Mouse (Mus musculus) liver, embryonic 16.5 days (tissue): ENCODE data around the gene Scd3. TPM values are rescaled to one million over a fixed set of nuclear protein-coding genes. Genes with fewer than 3 reads are reported as not detected.
"Not testable (repeated sequence)": the region's sequence is repeated elsewhere in the genome, so short reads cannot be mapped to it uniquely, and the experiment has no call there.

Experiments
- ATAC-seq: fragments of 200-750 bp; cut with Nextera tagmentation; 2 replicates; pipeline ENCODE4 v1.8.0; 2017; ENCODE audit warnings: low read depth, mild to moderate bottlenecking, moderate number of reproducible peaks, moderate library complexity
- H3K27ac ChIP-seq: fragments of 300-500 bp; sonication (generic); 2 replicates; pipeline ENCODE4 v1.5.1; 2014; ENCODE audit warnings: mild to moderate bottlenecking, low read length
- H3K27me3 ChIP-seq: fragments of 300-500 bp; sonication (generic); 2 replicates; pipeline ENCODE4 v1.6.1; 2014; ENCODE audit warnings: low read depth, low read length, mixed read lengths; ENCODE audit not compliant: control insufficient read depth, insufficient read depth
- H3K36me3 ChIP-seq: fragments of 300-500 bp; sonication (generic); 2 replicates; pipeline ENCODE4 v1.6.1; 2014; ENCODE audit warnings: mild to moderate bottlenecking; ENCODE audit not compliant: control insufficient read depth, insufficient read depth
- H3K4me1 ChIP-seq: fragments of 300-500 bp; sonication (generic); 2 replicates; pipeline ENCODE4 v1.6.1; 2014; ENCODE audit warnings: low read depth, low read length, mixed read lengths; ENCODE audit not compliant: control insufficient read depth
- H3K4me2 ChIP-seq: fragments of 300-500 bp; sonication (generic); 2 replicates; pipeline ENCODE4 v1.6.1; 2014; ENCODE audit warnings: low read depth, low read length, mixed read lengths
- H3K4me3 ChIP-seq: fragments of 300-500 bp; sonication (generic); 2 replicates; pipeline ENCODE4 v1.5.1; 2014; ENCODE audit warnings: low read depth, mild to moderate bottlenecking, low read length
- H3K9ac ChIP-seq: fragments of 300-500 bp; sonication (generic); 2 replicates; pipeline ENCODE4 v1.6.1; 2014; ENCODE audit warnings: low read depth, low read length
- H3K9me3 ChIP-seq: fragments of 300-500 bp; sonication (generic); replicated peaks from 2 replicates; pipeline ENCODE4 v1.6.1; 2016; ENCODE audit warnings: low read length; ENCODE audit not compliant: control insufficient read depth
- WGBS: fragments of 180-500 bp; shearing (Covaris S2); extraction: QIAGEN DNeasy Blood & Tissue Kit; methylation state at CpG from one replicate; pipeline ENCODE4 v1.1.7; 2014; ENCODE audit not compliant: insufficient replicate concordance; 5-methylcytosine and 5-hydroxymethylcytosine counted together
- polyA plus RNA-seq: library from polyadenylated mRNA; unstranded; fragments of >200 nt; fragmentation: Nextera tagmentation; extraction: Ambion mirVana; gene quantifications from 2 replicates; pipeline ENCODE4 v1.2.1, GENCODE M21; 2015

Gene Scd3
- polyA plus RNA-seq, 1 experiment from 2014 or later, result not detected

- H3K4me2 ChIP-seq, result peak overlapping the region; percentile 83
- H3K4me3 ChIP-seq, result peak overlapping the region; percentile 60
- no peaks in the 10 kb centered on the region for H3K9me3 ChIP-seq
- peak overlapping the region; percentile 65 for H3K9ac ChIP-seq
- ATAC-seq, result no peak; the same call in 1 of the 2 replicates
- H3K4me1 ChIP-seq, result peaks cover 34% of the 10 kb centered on the region
- H3K27me3 ChIP-seq, result no peaks in the 10 kb centered on the region
- H3K36me3 ChIP-seq, result no peaks in the 10 kb centered on the region
- WGBS, result 2% methylated on average over 25 of the region's 25 CpGs
- H3K27ac ChIP-seq, result peak overlapping the region; percentile 87
Observed at GRCm38 (mm10) chr19:44247281-44248080, 44.4 kb downstream of the Scd3 start.

- Histone ChIP-seq H3K9me3 (no peaks in the 10 kb centered on the region), H3K27me3 (no peaks in the 10 kb centered on the region), H3K27ac (peak overlapping the region; percentile 87), H3K4me1 (peaks cover 34% of the 10 kb centered on the region), H3K36me3 (no peaks in the 10 kb centered on the region), H3K9ac (peak overlapping the region; percentile 65), H3K4me3 (peak overlapping the region; percentile 60), H3K4me2 (peak overlapping the region; percentile 83)
- 2% methylated on average over 36 of the region's 36 CpGs for WGBS
- ATAC-seq, result peak; percentile 97
Observed at GRCm38 (mm10) chr19:44248081-44248853, 45.2 kb downstream of the Scd3 start.

GRCm38 (mm10) chr19:44248854-44249351 lies 45.8 kb downstream of the Scd3 start:
- Histone ChIP-seq H3K27ac (peak overlapping the region; percentile 78), H3K4me3 (no peak overlapping the region), H3K9ac (peak overlapping the region; percentile 6; the same call in 1 of the 2 replicates), H3K9me3 (no peaks in the 10 kb centered on the region), H3K27me3 (no peaks in the 10 kb centered on the region), H3K4me1 (peaks cover 34% of the 10 kb centered on the region), H3K4me2 (peak overlapping the region; percentile 83), H3K36me3 (no peaks in the 10 kb centered on the region)
- 72% methylated on average over 11 of the region's 11 CpGs for WGBS
- no peak for ATAC-seq

GRCm38 (mm10) chr19:44251138-44251537 lies 48.1 kb downstream of the Scd3 start:
- not testable (repeated sequence) for H3K27me3 ChIP-seq, ATAC-seq, H3K9me3 ChIP-seq, H3K4me2 ChIP-seq, H3K9ac ChIP-seq, H3K27ac ChIP-seq, H3K36me3 ChIP-seq, H3K4me3 ChIP-seq
- H3K4me1 ChIP-seq, result peaks cover 31% of the 10 kb centered on the region
- 84% methylated on average over 6 of the region's 6 CpGs for WGBS

- Histone ChIP-seq H3K9me3 (no peaks in the 10 kb centered on the region), H3K36me3 (no peaks in the 10 kb centered on the region), H3K4me3 (no peak overlapping the region), H3K4me1 (peaks cover 22% of the 10 kb centered on the region), H3K27ac (no peak overlapping the region), H3K4me2 (no peak overlapping the region), H3K9ac (no peak overlapping the region), H3K27me3 (no peaks in the 10 kb centered on the region)
- 41% methylated on average over 12 of the region's 12 CpGs for WGBS
- no peak for ATAC-seq
Observed at GRCm38 (mm10) chr19:44251936-44252558, 49.0 kb downstream of the Scd3 start.

GRCm38 (mm10) chr19:44254106-44254505 lies 51.0 kb downstream of the Scd3 start:
- not testable (repeated sequence) for ATAC-seq

GRCm38 (mm10) chr19:44257377-44257966 lies 54.4 kb downstream of the Scd3 start:
- no peak overlapping the region for H3K9ac ChIP-seq
- ATAC-seq, result no peak
- WGBS, result 57% methylated on average over 13 of the region's 13 CpGs
- H3K4me1 ChIP-seq, result no peaks in the 10 kb centered on the region; the same call in 1 of the 2 replicates
- H3K36me3 ChIP-seq, result no peaks in the 10 kb centered on the region
- H3K27me3 ChIP-seq, result no peaks in the 10 kb centered on the region
- no peak overlapping the region for H3K4me3 ChIP-seq
- H3K27ac ChIP-seq, result no peak overlapping the region
- no peaks in the 10 kb centered on the region for H3K9me3 ChIP-seq
- H3K4me2 ChIP-seq, result no peak overlapping the region

More at GRCm38 (mm10) chr19:44254106-44254505, 51.0 kb downstream of the Scd3 start:
- H3K36me3 ChIP-seq, H3K9me3 ChIP-seq, H3K4me2 ChIP-seq, H3K27ac ChIP-seq, H3K4me1 ChIP-seq, H3K9ac ChIP-seq, H3K4me3 ChIP-seq, H3K27me3 ChIP-seq: not testable (repeated sequence)
- WGBS, result 74% methylated on average over 4 of the region's 4 CpGs

- Histone ChIP-seq H3K9me3 (no peaks in the 10 kb centered on the region), H3K4me1 (peaks cover 5% of the 10 kb centered on the region), H3K27ac (no peak overlapping the region), H3K36me3 (no peaks in the 10 kb centered on the region), H3K4me2 (no peak overlapping the region), H3K27me3 (no peaks in the 10 kb centered on the region), H3K9ac (no peak overlapping the region), H3K4me3 (no peak overlapping the region)
- ATAC-seq, result no peak
- WGBS, result 52% methylated on average over 4 of the region's 4 CpGs
Observed at GRCm38 (mm10) chr19:44259484-44259883, 56.4 kb downstream of the Scd3 start.
